Mouse (Mus musculus): ENCODE results near the gene Ociad1.

- TF ChIP-seq CTCF (IDR thresholded peaks at IDR 0.05; ENCODE audit: extremely low read depth, insufficient read depth, insufficient read length, insufficient replicate concordance) (no peak), POLR2A (IDR thresholded peaks at IDR 0.05; ENCODE audit: low read depth, low read length) (no peak)
Measured at GRCm38 (mm10) chr5:73319306-73319705, 26.7 kb downstream of the Ociad1 start.
